Mouse (Mus musculus) frontal cortex, adult (tissue): ENCODE measurements around the gene Dcaf8.

Source experiments
- ATAC-seq: cut with Nextera tagmentation; 2 replicates; pipeline ENCODE4 v1.9.2; 2017; ENCODE audit warnings: mild to moderate bottlenecking, moderate library complexity, mixed read lengths; ENCODE audit not compliant: low TSS enrichment

The Dcaf8 gene

GRCm38 (mm10) chr1:172148279-172148954 is 533 bp downstream of the Dcaf8 start:
- peak; percentile 20; the same call in 1 of the 2 replicates for ATAC-seq

DNA sequence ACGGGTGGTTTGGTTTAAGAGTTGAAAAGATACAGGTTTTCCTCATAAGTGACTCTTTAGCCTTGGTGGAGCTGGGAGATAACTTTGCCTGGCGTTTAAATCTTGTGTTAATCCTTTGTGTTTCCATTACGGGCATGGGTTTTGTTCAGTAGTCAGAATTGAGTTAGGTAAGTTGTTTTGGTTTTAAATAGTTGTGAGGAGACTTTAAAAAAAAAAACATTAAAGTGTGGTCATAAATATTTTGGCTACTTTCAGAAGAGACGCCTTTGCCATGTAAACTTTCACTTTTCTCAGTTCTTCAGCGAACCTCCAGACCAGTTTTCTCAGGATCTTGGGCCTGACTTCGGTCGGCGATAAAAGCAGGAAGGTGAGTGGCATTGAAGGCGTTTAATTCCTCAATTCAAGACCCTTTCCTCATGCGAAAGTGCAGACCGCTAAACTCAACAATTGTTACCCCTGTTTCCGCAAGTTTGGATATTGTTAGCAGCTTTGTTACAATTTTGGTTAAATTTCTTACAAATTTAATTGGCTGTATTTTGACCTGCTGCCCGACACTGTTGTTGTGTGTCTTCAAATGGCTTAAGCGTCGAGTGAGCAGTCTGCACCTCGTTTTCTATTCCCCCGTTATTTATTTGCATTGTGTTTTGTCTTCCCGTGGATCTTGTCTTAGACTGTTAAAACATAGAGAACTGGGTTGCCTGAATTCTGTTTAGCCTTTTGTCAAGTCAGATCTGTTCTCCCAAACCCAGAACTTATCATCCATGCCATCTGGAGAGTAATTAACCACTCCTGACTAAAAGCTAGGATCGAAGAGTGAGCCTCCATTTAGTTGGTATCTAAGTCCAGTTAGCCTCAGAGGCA is 1.3 kb downstream of the Dcaf8 start:
- no peak for ATAC-seq

- ATAC-seq = no peak
These were observed 6.7 kb downstream of the Dcaf8 start for GRCm38 (mm10) chr1:172154536-172154935.

DNA sequence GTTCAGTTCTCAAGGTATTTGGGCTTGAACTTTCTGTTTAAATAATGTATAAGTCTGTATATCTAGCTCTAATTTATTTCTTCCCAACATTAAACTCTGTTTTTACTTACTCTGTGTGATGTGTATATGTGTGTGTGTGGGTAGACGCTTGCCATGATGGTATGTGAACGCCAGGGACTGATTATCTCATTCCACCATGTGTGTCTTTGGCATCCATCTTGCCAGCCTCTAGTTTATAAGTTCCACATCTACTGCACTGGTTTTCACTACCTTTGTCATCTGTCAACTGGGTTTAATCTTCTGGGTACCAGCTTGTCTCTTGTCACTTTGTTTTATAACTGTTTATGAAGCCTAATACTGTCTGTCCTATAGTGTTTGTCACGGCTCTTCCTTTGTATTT is 7.6 kb downstream of the Dcaf8 start:
- ATAC-seq = no peak

- no peak for ATAC-seq
These were observed 12.1 kb downstream of the Dcaf8 start for GRCm38 (mm10) chr1:172159970-172160369.

GRCm38 (mm10) chr1:172160508-172160907 is 12.6 kb downstream of the Dcaf8 start:
- ATAC-seq = peak; percentile 18; the same call in 1 of the 2 replicates

- peak; percentile 85 for ATAC-seq
These were observed 14.1 kb downstream of the Dcaf8 start for GRCm38 (mm10) chr1:172162009-172162408.

GRCm38 (mm10) chr1:172162959-172163358 is 15.1 kb downstream of the Dcaf8 start:
- no peak for ATAC-seq

GRCm38 (mm10) chr1:172167911-172168310 is 20.0 kb downstream of the Dcaf8 start:
- no peak for ATAC-seq

DNA sequence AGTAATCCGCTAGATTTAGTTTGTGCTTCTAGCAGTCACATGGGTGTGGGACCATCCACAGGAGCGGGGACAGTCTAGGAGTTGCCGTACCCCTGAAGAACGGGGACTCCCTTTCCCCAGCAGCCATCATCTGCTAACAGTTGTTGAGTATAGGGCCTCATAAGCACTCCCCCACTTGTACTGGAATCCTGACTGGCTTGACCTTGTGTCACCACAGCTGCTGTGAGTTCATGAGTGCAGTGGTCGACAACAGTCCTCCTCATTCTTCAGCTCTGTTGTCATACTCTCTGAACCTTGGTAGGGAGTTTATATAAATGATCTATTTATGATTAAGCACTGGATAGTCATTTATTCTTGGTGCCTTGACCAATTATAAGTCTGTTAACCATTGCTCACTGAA is 21.9 kb downstream of the Dcaf8 start:
- ATAC-seq = no peak

DNA sequence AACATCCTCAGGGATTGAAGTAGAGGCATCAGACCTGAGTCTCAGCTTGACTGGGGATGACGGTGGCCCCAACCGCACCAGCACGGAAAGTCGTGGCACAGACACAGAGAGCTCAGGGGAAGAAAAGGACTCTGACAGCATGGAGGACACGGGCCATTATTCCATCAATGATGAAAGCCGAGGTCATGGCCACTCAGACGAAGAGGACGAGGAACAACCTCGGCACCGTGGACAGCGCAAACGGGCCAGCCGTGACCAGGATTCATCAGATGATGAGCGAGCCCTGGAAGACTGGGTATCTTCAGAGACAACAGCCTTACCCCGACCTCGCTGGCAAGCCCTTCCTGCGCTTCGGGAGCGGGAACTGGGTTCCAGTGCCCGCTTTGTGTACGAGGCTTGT is 24.5 kb downstream of the Dcaf8 start:
- no peak for ATAC-seq

- ATAC-seq = no peak
These were observed 25.3 kb downstream of the Dcaf8 start for GRCm38 (mm10) chr1:172173181-172173580.

DNA sequence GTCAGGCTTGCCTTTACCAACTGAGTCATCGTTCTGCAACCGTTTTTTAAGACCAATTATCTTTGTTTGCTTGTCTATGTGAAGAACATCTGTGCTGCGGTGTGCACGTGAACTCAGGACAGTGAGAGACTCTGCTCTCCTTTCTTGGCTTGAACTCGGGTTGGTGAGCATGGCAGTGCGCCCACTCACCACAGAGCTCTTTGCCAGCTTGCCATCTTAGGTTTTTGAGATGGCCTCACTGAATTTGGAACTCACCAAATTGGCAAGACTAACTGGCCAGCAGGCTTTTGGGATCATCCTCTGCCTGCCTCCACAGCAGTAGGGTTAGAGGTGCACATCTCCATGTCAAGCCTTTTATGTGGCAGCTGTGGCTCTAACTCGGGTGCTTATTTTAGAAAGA is 29.9 kb downstream of the Dcaf8 start:
- ATAC-seq = no peak

- ATAC-seq = no peak
These were observed 31.2 kb downstream of the Dcaf8 start for GRCm38 (mm10) chr1:172179102-172179501.

GRCm38 (mm10) chr1:172180881-172181280 is 33.0 kb downstream of the Dcaf8 start:
- no peak for ATAC-seq

DNA sequence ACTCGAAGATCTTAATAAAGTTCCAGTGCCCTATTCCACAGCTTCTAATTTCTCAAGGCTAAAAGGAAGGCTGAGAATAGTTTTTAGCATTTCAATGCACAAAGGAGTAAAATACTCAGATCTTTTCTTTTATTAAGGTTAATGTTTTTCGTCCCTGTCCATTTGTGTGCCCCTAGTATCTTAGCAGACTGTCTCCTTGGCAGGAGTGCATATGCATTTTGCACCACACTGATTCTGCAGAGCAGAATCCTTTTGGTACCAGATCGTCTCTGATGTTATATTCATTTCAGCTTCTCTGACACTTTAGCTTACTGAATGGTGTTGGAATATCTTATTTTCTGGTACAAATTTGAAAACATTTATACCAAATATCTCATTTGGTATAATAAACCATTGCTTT is 33.9 kb downstream of the Dcaf8 start:
- no peak for ATAC-seq

- ATAC-seq = no peak
These were observed 35.2 kb downstream of the Dcaf8 start for GRCm38 (mm10) chr1:172183056-172183455.

GRCm38 (mm10) chr1:172183915-172184314 is 36.0 kb downstream of the Dcaf8 start:
- no peak for ATAC-seq

- no peak for ATAC-seq
These were observed 38.8 kb downstream of the Dcaf8 start for GRCm38 (mm10) chr1:172186401-172187289.

GRCm38 (mm10) chr1:172188891-172189290 is 41.0 kb downstream of the Dcaf8 start:
- ATAC-seq = no peak

DNA sequence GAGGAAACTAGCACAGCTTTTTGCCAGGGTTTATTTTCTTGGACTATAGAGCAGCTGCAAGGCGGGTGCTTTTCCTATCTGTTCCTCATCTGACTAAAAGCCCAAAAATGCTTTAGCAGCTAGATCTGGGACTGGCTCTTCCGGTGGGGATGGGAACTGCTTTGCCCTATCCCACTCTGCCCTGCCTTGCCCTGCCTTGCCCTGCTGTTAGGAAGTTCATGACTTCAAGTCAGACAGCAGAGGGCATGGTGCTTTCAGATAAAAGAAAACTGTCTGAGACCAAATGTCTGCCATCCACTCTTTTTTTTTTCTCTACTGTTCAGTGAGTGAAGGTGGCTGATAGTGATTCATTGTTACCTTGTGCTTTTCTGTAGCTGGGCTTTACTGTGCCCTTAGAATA is 43.7 kb downstream of the Dcaf8 start:
- peak; percentile 49 for ATAC-seq

- ATAC-seq = no peak
These were observed 44.3 kb downstream of the Dcaf8 start for GRCm38 (mm10) chr1:172192217-172192616.
